Mouse (Mus musculus) left cerebral cortex, postnatal 10 days (tissue): ENCODE results near the gene Eef2kmt. TPM values are rescaled to one million over a fixed set of nuclear protein-coding genes. Genes with fewer than 3 reads are reported as not detected.

Source experiments
- microRNA-seq: library from miRNA; unstranded; fragments of <30 nt; microRNA quantifications from one replicate; pipeline ENCODE4 v1.2.0, GENCODE M21; 2022
- total RNA-seq, 2 experiments: library from RNA; stranded (reverse); gene quantifications; 2 replicates each; pipeline ENCODE4 v1.2.3; 2021

Eef2kmt gene
- total RNA-seq, 2 experiments from 2014 or later = 2.6 to 4.2 TPM

Small RNA genes within 50 kb of the gene (microRNA-seq; reads per million reads assigned to microRNA genes)
- gene Gm23689 (not detected), gene Gm26095 (not detected), gene Mir6364 (not detected)

Other genes with a start within 250 kb of the Eef2kmt start
- not detected for gene Smim22, start 248.7 kb downstream of the Eef2kmt start, total RNA-seq
- 100 to 1,000 TPM; 150 to 160 TPM for gene Rogdi, start 242.4 kb downstream of the Eef2kmt start, total RNA-seq
- gene Glyr1, start 206.1 kb downstream of the Eef2kmt start, total RNA-seq = 100 to 1,000 TPM; 156 to 160 TPM
- 10 to 100 TPM; 38.1 to 38.9 TPM for gene Ubn1, start 205.9 kb downstream of the Eef2kmt start, total RNA-seq
- gene Ppl, start 123.6 kb downstream of the Eef2kmt start, total RNA-seq = under 1 TPM; 0.21 to 0.36 TPM
- gene Sec14l5, start 108.9 kb downstream of the Eef2kmt start, total RNA-seq = under 1 TPM; 0.18 to 0.49 TPM
- 10 to 100 TPM in 1 of 2 experiments, 1 to 10 TPM in 1; 7.4 to 10.1 TPM for gene Nagpa, start 52.0 kb downstream of the Eef2kmt start, total RNA-seq
- 10 to 100 TPM; 11.0 to 12.5 TPM for gene AU021092, start 33.7 kb downstream of the Eef2kmt start, total RNA-seq
- gene Alg1, start 22.4 kb downstream of the Eef2kmt start, total RNA-seq = 10 to 100 TPM; 29.7 to 31.9 TPM